Mouse (Mus musculus): ENCODE data around the gene H2afj. TPM values are rescaled to one million over a fixed set of nuclear protein-coding genes. Genes with fewer than 3 reads are reported as not detected.

H2afj gene
- polyA plus RNA-seq (2015; fragmentation: Nextera tagmentation; extraction: Ambion mirVana), result 199 and 202 TPM in 2 replicates

DNA sequence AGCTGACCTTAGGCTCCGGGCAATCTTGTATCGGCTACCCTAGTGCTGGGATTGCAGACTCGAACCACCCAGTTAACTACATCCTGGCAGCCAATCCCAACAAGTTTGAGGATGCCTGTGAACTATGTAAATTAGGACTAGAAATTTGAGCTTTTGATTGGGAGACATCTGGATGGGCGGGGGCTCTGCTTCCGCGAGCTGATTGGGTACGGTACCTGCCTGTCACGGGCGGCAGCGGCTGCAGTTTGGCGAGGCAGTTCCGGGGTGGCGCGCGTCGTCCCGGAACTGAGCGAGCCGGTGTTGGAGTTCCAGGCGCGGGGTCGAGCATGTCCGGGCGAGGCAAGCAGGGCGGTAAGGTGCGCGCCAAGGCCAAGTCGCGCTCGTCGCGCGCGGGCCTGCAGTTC lies at the start of gene H2afj:
H2afj (plus strand) TSS at position 231 of the 404 bp plus-strand sequence.
- no peaks in the 10 kb centered on the region for H3K27me3 ChIP-seq (replicated peaks)
- peak within 1 kb of the TSS; percentile 91 for H3K4me3 ChIP-seq (replicated peaks)
- 0% methylated on average over 34 of the region's 34 CpGs for WGBS
- H3K36me3 ChIP-seq, result 0 out of 2 replicates have a peak, but pooled peaks cover 1% of the 10 kb centered on the region
- peak within 1 kb of the TSS; percentile 78 for H3K9ac ChIP-seq
- ATAC-seq, result peak; percentile 82
- H3K9me3 ChIP-seq, result no peaks in the 10 kb centered on the region
- H3K4me2 ChIP-seq (replicated peaks), result peak within 1 kb of the TSS; percentile 88
- H3K27ac ChIP-seq, result peak within 1 kb of the TSS; percentile 88
- peaks cover 23% of the 10 kb centered on the region for H3K4me1 ChIP-seq (replicated peaks)

DNA sequence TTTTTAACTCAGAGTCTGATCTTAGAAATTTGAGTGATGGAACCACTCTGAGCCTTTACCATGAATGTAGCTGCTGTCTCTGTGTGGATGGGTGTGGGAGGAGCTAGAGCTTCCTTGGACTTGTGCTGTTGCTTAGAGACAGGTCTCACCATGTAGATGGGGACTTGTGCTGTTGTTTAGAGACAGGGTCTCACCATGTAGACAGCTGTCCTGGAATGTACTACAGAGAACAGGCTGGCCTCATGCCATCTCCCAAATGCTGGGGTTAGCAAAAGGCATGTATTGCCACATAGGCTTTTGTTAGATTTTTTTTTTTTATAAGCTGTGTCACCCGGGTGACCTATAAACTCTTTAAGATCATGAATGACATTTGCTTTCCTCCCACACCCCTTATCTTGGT lies 44.1 kb upstream of the H2afj start:
- no peaks in the 10 kb centered on the region for H3K36me3 ChIP-seq
- no peak overlapping the region for H3K27ac ChIP-seq
- WGBS, result 43% methylated on average over 1 of the region's 1 CpGs
- no peaks in the 10 kb centered on the region for H3K9me3 ChIP-seq
- ATAC-seq, result no peak
- no peak overlapping the region for H3K4me3 ChIP-seq (replicated peaks)
- peaks cover 8% of the 10 kb centered on the region; the same call in 1 of the 2 replicates for H3K4me1 ChIP-seq (replicated peaks)
- H3K9ac ChIP-seq, result no peak overlapping the region
- H3K27me3 ChIP-seq (replicated peaks), result no peaks in the 10 kb centered on the region
- no peak overlapping the region for H3K4me2 ChIP-seq (replicated peaks)

- H3K36me3 ChIP-seq, result no peaks in the 10 kb centered on the region
- no peak overlapping the region for H3K9ac ChIP-seq
- WGBS, result 86% methylated on average over 8 of the region's 8 CpGs
- H3K4me2 ChIP-seq (replicated peaks), result no peak overlapping the region
- H3K27ac ChIP-seq, result no peak overlapping the region
- H3K27me3 ChIP-seq (replicated peaks), result no peaks in the 10 kb centered on the region
- peaks cover 4% of the 10 kb centered on the region; the same call in 1 of the 2 replicates for H3K4me1 ChIP-seq (replicated peaks)
- no peak for ATAC-seq
- no peak overlapping the region for H3K4me3 ChIP-seq (replicated peaks)
- no peaks in the 10 kb centered on the region for H3K9me3 ChIP-seq
Observed at GRCm38 (mm10) chr6:136769143-136769542, 38.9 kb upstream of the H2afj start.

GRCm38 (mm10) chr6:136769859-136770258 lies 38.2 kb upstream of the H2afj start:
- no peak overlapping the region for H3K4me2 ChIP-seq (replicated peaks)
- WGBS, result 73% methylated on average over 7 of the region's 7 CpGs
- H3K4me1 ChIP-seq (replicated peaks), result 0 out of 2 replicates have a peak, but pooled peaks cover 3% of the 10 kb centered on the region
- no peaks in the 10 kb centered on the region for H3K27me3 ChIP-seq (replicated peaks)
- H3K27ac ChIP-seq, result no peak overlapping the region
- H3K9ac ChIP-seq, result no peak overlapping the region
- ATAC-seq, result peak; percentile 88
- no peaks in the 10 kb centered on the region for H3K36me3 ChIP-seq
- H3K4me3 ChIP-seq (replicated peaks), result no peak overlapping the region
- H3K9me3 ChIP-seq, result no peaks in the 10 kb centered on the region

DNA sequence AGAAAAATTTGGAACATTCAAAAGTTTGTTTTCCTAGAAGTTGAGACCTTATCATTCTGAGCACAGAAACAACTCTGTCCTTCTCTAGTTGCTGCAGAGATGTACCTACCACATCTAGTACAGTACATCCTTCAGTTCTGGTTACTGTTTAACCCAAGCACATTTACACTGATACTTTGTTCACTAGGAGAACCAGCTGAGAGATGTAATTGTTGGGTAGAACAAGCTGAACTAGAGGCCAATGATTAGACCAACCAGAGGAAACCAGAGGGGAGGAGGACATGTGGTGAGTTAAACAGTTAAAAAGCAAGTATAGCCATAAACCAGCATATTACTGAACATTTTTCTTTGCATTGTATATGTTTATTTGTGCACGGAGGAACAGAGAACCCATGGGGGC lies 31.7 kb upstream of the H2afj start:
- no peak overlapping the region for H3K4me3 ChIP-seq (replicated peaks)
- H3K4me2 ChIP-seq (replicated peaks), result no peak overlapping the region
- WGBS, result 73% methylated on average over 1 of the region's 1 CpGs
- H3K36me3 ChIP-seq, result no peaks in the 10 kb centered on the region
- no peaks in the 10 kb centered on the region for H3K27me3 ChIP-seq (replicated peaks)
- H3K9me3 ChIP-seq, result no peaks in the 10 kb centered on the region
- H3K4me1 ChIP-seq (replicated peaks), result 0 out of 2 replicates have a peak, but pooled peaks cover 3% of the 10 kb centered on the region
- H3K9ac ChIP-seq, result no peak overlapping the region
- H3K27ac ChIP-seq, result no peak overlapping the region
- peak; percentile 36; the same call in 1 of the 2 replicates for ATAC-seq

DNA sequence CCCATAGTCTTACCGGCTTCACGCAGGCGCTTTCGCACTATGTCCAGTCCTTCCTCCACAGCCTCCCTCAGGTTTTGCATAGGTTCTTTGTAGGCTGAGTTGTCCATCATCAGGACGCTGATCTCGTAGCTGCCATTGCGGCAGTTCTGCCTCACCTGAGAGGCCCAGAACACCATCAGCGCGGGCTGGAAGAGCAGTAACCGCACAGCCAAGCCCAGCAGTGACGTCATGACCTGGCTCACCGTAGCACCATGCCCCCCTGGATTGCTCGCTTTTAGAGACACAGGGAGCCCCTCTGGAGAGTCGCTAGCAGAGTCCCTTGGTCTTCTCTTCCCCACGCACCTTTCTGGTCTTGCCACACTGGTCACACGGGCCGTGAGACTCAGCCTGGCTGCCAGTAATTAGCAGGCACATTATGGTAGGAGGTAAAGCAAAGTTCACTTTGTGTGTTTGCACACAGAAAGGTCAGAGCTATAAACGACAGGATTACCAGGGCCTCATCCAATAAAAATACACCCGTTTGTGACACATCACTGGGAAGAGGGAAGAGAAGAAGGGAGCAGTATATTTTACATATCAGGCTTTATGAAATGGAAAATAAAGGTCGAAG lies 26.6 kb upstream of the H2afj start, which contains the start of gene Gucy2c:
Gucy2c (minus strand) TSS at position 389 of the 610 bp plus-strand sequence.
- H3K4me3 ChIP-seq (replicated peaks), result peak within 1 kb of the TSS; percentile 41
- H3K9ac ChIP-seq, result peak within 1 kb of the TSS; percentile 13
- peak within 1 kb of the TSS; percentile 88 for H3K27ac ChIP-seq
- ATAC-seq, result peak; percentile 92
- 59% methylated on average over 20 of the region's 20 CpGs for WGBS
- peak within 1 kb of the TSS; percentile 38 for H3K4me2 ChIP-seq (replicated peaks)
- H3K36me3 ChIP-seq, result no peaks in the 10 kb centered on the region
- H3K27me3 ChIP-seq (replicated peaks), result no peaks in the 10 kb centered on the region
- H3K4me1 ChIP-seq (replicated peaks), result 0 out of 2 replicates have a peak, but pooled peaks cover 5% of the 10 kb centered on the region
- H3K9me3 ChIP-seq, result no peaks in the 10 kb centered on the region

DNA sequence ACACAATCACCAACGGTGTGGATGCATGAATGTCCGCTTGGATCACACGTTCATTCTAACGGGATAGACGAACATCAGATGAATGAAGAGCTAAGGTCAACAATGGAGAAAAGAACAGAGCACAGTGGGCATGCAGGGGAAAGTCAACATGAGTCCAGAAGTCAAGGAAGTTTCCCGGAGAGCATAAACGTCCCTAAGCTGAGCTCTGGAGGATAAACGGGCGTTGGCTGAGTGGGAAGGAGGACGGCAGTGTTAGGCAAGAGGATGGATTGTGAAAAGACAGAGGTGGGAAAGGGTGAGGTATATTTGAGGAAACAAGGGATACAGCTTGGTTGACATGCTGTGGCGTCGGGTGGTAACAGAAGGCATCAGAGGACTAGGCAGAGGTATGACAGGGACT lies 25.9 kb upstream of the H2afj start:
- H3K4me2 ChIP-seq (replicated peaks), result peak overlapping the region; percentile 38
- no peak overlapping the region for H3K9ac ChIP-seq
- 0 out of 2 replicates have a peak, but pooled peaks cover 5% of the 10 kb centered on the region for H3K4me1 ChIP-seq (replicated peaks)
- WGBS, result 60% methylated on average over 12 of the region's 12 CpGs
- peak overlapping the region; percentile 79 for H3K27ac ChIP-seq
- H3K4me3 ChIP-seq (replicated peaks), result peak overlapping the region; percentile 41
- H3K27me3 ChIP-seq (replicated peaks), result no peaks in the 10 kb centered on the region
- no peaks in the 10 kb centered on the region for H3K36me3 ChIP-seq
- H3K9me3 ChIP-seq, result no peaks in the 10 kb centered on the region
- peak; percentile 69 for ATAC-seq

DNA sequence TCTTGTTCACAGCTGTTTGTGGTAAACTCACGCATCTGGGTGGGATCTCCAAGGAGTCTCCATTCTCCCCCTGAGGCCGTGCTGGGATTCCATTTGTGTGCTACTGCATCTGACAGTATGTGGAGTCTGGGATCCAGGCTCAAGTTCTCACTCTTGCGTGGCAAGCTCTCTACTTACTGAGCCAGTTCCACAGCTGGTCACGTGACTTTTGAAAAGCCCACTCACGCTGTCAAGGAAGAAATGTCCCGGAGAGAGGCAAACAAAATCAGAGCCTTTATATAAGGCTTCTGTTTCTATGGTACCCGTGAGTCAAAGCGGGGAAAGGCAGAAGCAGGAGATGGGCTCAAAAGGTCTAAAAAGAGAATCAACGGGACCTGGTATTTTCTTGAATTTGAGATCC lies 25.3 kb upstream of the H2afj start:
- WGBS, result 67% methylated on average over 9 of the region's 9 CpGs
- H3K36me3 ChIP-seq, result no peaks in the 10 kb centered on the region
- H3K4me1 ChIP-seq (replicated peaks), result 0 out of 2 replicates have a peak, but pooled peaks cover 5% of the 10 kb centered on the region
- no peaks in the 10 kb centered on the region for H3K9me3 ChIP-seq
- H3K4me3 ChIP-seq (replicated peaks), result no peak overlapping the region
- peak overlapping the region; percentile 38 for H3K4me2 ChIP-seq (replicated peaks)
- H3K9ac ChIP-seq, result no peak overlapping the region
- peak overlapping the region; percentile 79; the same call in 1 of the 2 replicates for H3K27ac ChIP-seq
- H3K27me3 ChIP-seq (replicated peaks), result no peaks in the 10 kb centered on the region
- no peak for ATAC-seq

GRCm38 (mm10) chr6:136789391-136789971 lies 18.6 kb upstream of the H2afj start:
- WGBS, result 42% methylated on average over 5 of the region's 5 CpGs
- peaks cover 6% of the 10 kb centered on the region; the same call in 1 of the 2 replicates for H3K4me1 ChIP-seq (replicated peaks)
- no peaks in the 10 kb centered on the region for H3K9me3 ChIP-seq
- H3K9ac ChIP-seq, result no peak overlapping the region
- peak; percentile 62 for ATAC-seq
- H3K27me3 ChIP-seq (replicated peaks), result no peaks in the 10 kb centered on the region
- H3K4me2 ChIP-seq (replicated peaks), result no peak overlapping the region
- no peaks in the 10 kb centered on the region for H3K36me3 ChIP-seq
- peak overlapping the region; percentile 48 for H3K27ac ChIP-seq
- H3K4me3 ChIP-seq (replicated peaks), result no peak overlapping the region

DNA sequence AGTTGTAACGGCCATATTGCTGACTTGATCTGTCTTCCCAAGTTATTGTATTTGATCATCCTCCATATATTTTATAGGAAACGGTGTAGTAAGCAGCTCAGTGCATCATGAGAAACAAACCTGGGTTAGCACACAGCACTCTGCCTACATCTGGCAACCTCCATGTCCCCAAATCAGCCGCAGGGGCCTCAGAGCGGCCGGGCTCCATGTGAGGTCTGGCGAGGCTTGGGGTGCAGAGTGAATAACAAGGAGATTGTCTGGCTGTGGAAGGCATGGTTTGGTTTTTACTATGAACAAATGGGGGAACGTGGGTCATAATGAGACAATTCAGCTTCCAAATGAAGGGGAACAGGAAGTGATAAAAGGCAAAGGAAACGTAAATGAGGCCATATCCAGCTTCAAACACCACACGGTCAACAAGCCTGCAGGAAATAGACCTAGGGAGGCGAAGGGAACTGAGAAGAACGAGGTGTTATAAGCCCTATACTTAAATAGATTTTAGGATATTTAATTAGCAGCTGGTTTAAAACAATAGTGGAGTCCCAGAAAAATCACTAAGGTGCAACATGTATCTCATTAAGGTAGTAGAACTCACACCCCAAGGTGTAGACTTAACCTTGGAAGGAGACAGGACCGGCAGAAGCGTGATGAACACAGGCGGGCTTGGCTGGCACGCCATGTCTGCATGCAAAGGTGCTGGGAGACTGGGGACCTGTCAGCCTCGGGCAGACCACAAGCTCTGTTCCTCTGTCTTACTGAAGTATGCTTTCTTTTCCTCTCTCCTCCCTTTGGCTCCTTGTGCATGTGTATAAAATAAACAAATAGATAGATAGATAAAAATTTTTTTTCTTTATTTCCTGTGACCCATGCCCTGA lies 14.9 kb upstream of the H2afj start:
- Histone ChIP-seq H3K27me3 (replicated peaks) (no peaks in the 10 kb centered on the region), H3K4me2 (replicated peaks) (peak overlapping the region; percentile 70), H3K9ac (no peak overlapping the region), H3K4me3 (replicated peaks) (peak overlapping the region; percentile 39), H3K4me1 (replicated peaks) (peaks cover 6% of the 10 kb centered on the region; the same call in 1 of the 2 replicates), H3K9me3 (no peaks in the 10 kb centered on the region), H3K27ac (no peak overlapping the region), H3K36me3 (no peaks in the 10 kb centered on the region)
- WGBS, result 33% methylated on average over 16 of the region's 16 CpGs
- peak; percentile 34; the same call in 1 of the 2 replicates for ATAC-seq

DNA sequence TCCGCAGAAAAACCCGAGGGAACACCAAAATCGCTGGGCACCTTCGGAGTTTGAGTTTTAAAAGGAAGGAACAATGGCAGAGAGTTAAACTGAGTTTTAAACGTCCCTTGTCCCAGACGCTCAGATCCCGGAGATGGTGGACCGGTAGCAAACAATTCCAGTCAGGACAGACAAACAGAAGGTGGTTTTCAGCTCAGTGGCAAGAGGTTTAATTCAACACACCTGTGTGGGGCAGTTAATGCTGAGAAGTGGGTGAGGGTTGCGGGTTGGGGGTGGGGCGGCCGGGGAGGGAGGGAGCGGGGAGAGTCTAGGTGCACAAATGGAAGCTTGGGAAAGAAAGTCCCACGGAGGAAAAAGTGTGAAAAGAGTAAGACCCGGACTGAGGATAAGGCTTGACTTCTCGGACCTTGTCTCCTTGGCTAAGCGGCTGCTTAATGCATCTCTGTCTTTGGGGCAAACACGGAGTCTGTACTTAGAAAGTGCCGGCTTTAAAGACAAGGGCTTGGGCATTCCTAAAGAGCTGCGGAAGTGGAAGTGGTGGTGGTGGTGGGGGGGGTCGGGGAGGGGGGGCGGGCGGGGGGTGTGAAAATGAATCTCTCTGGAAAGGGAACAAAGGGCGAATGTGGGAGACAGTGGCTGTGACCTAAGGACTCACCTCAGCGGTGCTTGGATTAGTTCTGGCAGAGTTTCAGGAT lies 14.1 kb upstream of the H2afj start:
- no peak overlapping the region for H3K27ac ChIP-seq
- H3K9ac ChIP-seq, result peak overlapping the region; percentile 36
- H3K9me3 ChIP-seq, result no peaks in the 10 kb centered on the region
- peak overlapping the region; percentile 39 for H3K4me3 ChIP-seq (replicated peaks)
- peak; percentile 56 for ATAC-seq
- peak overlapping the region; percentile 70 for H3K4me2 ChIP-seq (replicated peaks)
- WGBS, result under 1% methylated on average over 22 of the region's 24 CpGs
- peaks cover 6% of the 10 kb centered on the region; the same call in 1 of the 2 replicates for H3K4me1 ChIP-seq (replicated peaks)
- H3K36me3 ChIP-seq, result no peaks in the 10 kb centered on the region
- no peaks in the 10 kb centered on the region for H3K27me3 ChIP-seq (replicated peaks)

Measured in intestine, embryonic 15.5 days (tissue).